Mouse (Mus musculus): ENCODE measurements at regions not wholly inside any gene's neighbourhood (a gene's known extent, or its start where the extent isn't known, plus 50 kb on each side); places are given as distances from the start of the nearest gene placed in this dataset.

DNA sequence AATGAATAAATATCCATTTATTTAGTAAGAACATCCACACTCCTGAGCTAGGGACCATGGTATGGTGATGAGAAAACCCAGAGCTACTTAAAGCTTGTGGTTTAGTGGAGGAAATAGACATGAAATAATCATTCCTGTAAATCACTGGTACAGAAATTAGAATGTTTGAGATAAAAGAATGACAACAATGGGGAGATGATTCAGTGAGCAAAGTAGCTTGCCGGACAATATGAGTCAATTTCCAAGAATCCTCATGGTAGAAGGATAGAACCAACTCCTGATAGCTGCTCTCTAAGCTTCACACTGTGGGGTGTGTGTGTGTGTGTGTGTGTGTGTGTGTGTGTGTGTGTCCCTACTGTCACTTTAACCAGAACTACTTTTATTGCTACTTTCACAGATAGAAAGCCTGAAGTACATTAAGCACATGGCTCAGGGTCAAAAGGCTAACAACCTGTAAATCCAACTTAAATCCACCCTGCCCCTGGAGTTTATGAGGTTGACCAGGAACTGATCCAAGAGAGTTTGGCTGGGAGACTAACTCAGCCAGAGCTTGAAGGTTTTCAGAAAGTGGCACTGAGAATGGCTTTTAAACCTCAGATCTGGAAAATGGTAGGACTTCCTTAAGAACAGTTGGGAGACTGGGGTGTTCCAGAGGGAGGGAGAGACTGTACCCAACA is 336.9 kb upstream of the Gcfc2 start:
- DNase-seq (ENCODE audit: low spot score) = no peak

DNA sequence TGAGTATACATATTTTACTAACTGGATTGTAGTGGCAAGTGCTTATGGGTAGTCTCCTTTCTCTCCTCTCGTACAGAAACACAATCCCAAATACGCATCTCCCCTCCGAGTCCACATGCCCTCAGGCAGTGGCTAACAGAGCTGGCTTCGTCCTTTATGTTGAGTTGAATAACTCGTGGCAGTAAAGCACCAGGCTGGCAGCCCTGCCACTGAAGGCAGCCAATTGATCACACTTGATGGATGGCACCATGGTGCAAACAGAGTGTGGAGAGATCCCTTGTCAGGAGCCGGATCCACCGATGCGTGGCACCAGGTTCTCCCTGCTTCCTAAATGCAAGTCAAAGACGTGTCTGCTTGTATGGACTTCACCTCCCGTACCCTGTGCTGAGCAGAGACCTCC is 333.7 kb upstream of the Gcfc2 start:
- no peak for DNase-seq (ENCODE audit: low spot score)

DNA sequence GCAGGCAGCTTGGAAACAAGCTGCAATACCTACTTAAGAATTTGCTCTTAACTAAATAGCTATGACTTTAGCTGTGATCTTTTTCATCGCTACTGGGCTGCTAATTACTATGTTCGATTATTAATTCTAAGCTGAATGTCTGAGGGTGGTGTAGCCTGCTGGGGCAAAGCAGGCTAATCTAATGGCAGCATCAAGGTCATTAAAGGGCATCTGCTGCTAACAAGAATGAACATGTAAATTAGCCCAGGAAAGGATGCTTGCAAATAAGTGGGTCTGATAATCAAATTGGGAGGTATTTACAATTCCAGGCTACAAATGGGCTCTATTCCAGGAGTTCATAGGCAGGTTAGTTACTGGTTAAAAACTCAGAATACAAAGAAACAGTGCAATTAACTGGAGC is 327.5 kb upstream of the Gcfc2 start:
- DNase-seq (ENCODE audit: low spot score) = no peak

DNA sequence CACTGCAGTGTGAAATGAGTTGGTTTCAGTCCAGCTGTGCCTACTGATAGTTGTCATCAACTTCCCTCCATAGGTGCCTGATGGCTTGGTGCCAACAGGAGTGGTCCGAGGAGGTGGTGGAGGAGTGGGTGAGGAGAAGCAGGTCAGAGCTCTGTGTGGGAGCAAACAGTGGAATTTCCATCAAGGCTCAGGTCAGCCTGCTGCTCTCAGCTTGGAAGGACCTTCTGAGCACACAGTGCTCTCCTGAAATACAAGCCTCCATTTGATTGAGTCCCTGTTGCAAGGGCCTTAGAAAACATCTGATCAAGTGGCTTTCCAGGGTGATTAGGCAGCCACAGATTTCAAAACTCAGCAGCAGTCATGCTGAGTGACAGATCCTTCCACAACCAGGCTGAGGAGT is 314.8 kb upstream of the Gcfc2 start:
- DNase-seq (ENCODE audit: low spot score) = no peak

DNA sequence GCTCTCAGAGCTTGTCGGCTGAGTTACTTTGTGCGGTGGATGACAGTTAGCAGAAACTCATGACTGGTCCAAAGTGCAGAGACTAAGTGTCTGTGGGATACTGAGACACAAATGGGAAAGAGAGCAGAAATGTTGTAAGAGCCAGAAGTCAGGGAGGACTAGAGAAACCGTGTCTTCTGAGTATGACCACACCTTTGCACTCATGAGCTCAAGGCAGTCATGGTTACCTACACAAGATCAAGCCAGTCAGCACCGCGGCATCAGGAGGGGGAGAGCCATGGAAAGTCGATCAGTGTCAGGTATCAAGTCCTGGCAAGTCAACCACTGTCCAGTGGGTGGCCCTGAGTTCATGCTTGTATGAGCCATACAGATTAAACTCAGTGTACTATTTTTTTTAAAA is 311.5 kb upstream of the Gcfc2 start:
- DNase-seq (ENCODE audit: low spot score) = no peak

DNA sequence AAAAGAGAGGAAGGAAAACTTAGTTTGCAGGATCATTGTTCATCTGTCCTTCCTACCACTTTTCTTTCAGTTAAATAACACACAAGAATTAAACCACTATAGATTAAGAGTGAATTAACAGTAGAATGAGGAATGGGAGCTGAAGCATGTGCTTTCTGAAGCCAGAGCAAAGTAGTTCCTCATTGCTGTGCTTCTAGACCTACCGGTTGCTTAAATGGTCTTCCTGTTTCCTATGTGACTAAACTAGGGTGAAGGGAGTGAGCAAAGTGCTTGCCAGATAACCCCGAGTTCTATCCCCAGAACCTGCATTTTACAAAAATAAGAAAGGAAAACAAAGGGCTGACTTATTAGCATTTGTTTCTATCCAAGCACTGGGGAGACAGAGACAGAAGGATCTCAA is 305.5 kb upstream of the Gcfc2 start:
- DNase-seq (ENCODE audit: low spot score) = no peak

DNA sequence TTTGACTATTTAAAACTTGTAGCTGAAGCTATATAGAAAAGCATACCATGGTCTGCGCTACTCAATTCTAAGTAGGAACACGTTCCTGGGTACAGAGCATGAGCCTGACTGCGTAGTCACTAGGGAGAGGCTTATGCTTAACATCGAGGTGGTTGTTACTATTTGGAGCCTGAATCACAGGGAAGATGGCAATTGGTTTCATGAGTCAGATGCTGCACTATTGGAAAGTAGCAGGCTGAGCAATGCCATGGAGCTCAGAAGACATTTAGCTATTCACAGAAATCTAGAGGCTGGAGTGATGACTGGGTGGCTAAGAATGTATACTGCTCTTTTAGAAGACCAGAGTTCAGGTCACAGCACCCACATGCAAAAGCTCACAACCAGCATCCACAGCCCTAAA is 302.4 kb upstream of the Gcfc2 start:
- DNase-seq (ENCODE audit: low spot score) = no peak

DNA sequence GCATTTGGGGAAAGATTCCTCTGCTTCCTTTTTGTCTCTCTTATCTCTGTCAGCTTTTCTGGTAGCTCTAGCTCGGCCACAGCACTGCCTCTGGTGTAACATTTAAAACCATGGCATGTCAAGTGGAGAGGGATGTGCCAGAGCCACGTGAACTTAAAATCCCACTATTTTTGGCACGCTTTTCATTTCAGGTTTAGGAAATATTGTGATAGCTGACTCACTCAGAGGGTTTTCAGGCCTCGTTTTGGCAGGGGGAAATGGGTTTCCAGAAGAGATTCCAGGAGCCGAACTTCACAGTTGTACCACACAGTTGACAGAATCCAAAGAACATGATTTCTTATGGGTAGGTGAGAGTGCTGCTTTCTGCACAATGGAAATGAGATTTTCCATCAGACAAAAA is 300.8 kb upstream of the Gcfc2 start:
- DNase-seq (ENCODE audit: low spot score) = no peak

DNA sequence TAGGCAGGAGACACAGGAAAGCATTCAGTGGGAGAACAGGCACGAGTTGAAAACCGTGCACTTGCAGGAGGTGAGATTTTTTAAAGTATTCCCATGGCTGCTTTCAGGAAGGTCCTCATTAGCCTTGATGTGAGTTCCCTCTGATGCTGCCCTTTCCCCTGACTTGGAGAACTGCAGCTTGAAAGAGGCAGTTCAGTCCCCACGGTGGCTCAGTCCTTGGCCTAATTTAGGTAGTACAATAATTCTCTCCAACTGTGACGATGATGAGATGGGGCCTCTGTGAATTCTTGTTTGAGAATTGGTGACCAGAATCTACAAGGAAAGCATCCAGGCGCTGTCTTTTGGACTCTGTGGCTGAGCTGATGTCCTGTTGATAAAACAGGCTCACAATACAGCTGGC is 298.5 kb upstream of the Gcfc2 start:
- DNase-seq (ENCODE audit: low spot score) = no peak

DNA sequence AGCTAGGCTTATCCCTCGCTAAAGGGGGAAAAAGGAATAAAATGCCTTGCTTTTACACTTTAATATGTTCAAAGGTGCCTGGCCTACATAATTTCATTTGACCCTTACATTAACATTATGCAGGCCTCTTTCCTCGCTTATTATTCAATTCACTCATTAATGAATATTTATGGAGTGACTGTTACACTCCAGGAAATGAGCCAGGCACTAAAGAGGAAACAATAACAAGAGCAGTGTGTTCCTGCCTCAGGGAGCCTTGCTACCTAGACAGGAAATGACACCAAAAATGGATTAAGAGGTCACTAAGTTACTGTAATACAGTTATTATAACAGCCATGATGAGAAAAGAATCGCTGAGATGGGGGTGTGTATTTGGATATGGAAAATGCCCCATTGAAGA is 289.9 kb upstream of the Gcfc2 start:
- DNase-seq (ENCODE audit: low spot score) = no peak

DNA sequence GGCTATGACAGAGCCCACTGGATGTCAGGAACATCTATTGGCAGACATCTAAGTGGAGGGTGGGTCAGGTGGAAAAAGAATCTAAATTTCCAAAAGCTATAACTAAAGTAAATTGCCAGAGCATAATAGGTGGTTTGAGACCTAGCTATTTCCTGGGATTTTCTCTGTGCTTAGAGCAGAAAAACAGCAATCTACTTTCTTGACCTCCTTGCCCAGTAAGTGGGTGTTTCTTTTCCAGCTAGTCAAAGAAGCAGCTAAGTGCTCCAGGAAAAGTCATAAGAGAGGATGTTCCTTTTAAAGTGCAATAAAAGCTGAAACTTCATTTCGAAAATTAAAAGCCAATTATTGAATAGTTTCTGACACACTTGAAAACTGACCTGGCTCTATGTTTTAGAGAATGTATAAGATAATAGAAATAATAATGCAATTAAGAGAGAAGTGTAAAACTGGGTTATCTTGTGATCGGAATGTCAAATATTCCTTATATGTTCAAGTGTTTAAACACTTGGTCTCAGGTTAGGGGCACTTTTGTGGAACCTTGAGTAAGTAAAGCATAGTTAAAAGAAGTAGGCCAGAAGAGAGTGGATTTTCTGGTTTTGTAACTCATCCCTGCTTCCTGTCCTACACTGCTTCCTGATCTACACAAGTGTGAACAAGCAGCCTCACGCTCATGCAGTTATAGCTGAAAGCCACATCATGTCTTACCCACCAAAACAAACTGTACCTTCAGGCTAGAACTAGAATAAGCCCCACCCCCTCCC is 275.7 kb upstream of the Gcfc2 start:
- DNase-seq (ENCODE audit: low spot score) = no peak

DNA sequence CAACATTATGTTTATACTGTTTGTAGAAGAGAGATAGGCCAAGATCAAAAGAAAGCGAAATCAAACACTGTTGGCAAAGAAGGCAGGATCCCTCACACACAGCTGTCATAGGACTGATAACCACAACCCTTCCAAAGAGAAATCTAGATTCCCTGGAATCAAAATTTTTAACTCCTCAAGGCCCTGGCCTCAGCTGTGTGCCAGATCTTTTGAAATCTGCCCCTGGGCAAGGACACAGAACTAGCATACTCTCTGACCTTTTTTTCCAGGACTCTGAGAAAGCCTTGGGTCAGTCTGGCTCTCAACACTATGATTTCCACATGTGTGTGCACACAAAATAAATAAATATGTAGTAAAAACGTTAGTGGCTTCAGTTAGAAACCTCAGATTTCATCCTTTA is 271.6 kb upstream of the Gcfc2 start:
- DNase-seq (ENCODE audit: low spot score) = peak; percentile 13

DNA sequence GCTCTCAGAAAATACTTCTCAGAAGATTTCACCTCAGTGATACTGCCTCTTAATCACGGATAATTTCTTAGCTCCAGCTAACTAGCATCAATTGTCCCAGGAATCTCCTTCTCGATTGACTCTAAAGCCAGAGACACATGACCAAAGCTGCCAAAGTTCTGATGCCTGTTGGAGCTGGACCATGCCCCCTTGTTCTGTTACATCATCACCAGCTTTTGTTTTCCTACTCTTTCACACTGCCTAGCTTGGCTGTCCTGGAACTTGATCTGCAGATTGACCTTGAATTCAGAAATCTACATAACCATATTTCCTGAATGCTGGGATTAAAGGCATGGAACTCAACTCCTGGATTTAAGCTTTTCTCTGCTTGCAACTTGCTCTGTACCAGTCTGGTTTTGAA is 268.3 kb upstream of the Gcfc2 start:
- no peak for DNase-seq (ENCODE audit: low spot score)

DNA sequence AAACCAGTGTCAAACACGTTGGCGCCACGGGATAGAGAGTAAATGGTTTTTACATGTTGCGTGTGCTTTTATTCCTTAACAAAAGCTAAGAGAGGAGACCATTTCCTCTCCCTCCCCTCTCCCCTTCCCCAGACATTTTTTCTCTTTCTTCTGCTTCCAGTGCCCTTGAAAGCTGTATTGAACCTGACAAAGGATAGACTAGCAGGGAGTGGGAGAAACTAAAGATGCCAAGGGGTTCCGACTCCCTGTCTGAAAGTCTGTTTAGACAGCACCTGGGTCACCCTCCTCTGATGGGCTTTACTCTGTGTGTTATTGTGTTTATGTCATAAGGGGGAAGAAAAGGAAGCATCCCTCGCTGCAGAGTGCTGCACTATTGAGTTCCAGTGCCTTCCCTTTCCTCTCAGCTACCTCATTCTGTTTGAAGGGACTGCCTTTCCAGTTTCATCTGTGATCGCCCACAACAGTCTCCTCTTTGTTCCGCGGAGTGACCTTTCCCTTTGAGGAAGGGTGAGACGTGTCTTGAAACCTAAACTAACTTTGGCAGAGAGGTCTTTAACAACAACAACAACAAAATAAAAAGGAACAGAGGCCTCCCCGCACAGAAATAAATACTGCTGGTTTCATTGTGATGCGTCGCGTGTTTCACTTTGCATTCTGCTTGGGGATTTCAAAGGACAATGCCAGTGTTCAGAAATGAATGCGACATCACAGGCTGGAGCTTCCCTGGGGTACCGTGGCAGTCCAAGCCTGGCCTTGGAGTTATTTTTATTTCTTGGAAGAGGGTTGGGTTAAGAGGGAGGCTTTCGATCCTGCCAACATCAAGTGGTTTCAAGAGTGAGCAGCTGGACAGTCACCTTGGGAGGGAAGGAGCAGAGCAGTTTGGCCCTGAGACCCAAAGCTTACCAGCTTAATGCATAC is 262.7 kb upstream of the Gcfc2 start:
- peak; percentile 17 for DNase-seq (ENCODE audit: low spot score)

DNA sequence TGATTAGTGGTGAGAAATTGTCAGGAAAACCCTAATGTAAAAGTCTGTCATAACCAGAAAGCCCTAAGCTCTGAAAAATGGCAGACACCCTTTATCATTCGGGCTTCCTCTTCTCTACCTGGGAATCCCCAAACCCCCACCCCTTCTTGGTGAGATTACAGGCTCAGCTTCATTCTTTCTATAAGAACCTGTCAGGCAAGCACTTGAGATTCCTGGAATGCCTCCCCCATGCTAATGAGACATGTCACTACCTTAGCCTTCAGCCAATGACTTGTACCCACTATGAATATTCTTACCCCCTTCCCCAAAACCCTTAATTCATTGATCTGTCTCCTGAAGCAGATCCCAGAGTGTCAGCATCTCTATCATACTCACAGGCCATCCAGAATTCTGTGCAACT is 254.5 kb upstream of the Gcfc2 start:
- DNase-seq (ENCODE audit: low spot score) = no peak

DNA sequence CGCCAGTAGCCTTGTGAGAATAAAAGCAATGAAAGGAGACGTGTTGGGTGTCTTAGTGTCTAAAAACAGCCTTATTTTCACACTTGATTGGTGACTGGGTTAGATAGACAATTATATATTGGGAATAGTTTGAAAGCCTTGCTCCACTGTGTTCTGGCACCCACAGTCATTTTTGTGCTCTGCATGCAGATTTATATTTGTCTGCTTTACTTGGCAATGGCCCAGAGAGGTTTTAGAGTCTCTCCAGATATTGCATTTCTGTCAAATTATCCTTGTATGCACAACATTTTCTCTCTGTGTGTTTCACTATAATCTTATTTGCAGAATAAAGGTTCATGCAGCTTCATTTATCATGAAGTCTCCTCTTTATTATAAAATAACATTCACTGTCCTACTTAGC is 250.2 kb upstream of the Gcfc2 start:
- no peak for DNase-seq (ENCODE audit: low spot score)

DNA sequence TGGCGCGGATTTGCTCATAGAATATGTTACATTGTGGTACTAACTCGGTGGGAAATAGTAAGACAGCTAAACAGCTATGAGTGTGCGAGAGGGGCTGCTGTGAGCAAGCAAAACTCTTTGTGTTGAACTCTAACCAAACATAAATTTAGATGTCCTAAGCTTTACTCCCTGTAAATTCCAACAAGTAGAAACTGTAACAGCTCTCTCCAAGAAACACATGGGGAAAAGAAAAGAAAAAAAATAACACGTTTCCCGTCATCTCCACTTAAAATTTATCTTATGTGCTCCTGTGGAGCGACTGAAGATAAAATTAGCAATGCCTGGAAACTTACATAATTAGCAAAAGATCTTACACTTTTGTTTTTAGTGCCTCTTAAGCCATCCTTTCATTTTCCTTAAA is 226.2 kb upstream of the Gcfc2 start:
- DNase-seq (ENCODE audit: low spot score) = no peak

DNA sequence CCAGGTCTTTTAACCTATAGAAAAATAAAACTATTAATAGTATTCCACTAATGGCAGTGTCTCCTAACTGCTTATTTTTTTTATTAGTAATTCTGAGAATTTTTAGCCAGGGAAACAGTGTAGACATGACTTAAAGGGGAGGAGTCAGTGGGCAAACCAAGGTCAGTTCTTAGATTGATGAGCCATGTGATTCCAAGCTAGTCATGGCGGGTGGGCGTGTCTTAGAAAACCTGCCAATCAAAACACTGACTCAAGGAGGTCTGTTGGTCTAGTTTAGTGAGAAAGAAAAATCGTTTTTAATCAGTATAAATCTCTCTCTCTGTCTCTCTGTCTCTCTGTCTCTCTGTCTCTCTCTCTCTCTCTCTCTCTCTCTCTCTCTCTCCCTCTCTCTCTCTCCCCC is 225.3 kb upstream of the Gcfc2 start:
- DNase-seq (ENCODE audit: low spot score) = no peak

DNA sequence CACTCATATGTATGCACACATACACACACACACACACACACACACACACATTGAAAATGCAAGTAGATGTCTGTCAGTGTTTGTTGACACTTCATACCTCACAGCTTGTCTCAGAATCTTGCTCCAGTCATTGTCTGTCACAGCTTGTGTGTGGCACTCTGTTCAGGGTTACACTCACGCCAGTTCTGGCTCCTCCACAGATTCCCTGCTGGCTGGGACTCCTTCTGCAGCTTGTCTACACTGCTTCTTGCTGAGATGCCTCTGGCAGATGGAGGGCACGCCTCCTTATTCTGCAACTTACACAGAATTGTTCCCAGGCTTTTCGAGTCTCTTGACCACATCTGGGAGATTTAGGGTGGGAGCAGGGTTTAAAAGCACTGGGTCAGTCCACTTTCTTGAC is 208.6 kb upstream of the Gcfc2 start:
- no peak for DNase-seq (ENCODE audit: low spot score)

DNA sequence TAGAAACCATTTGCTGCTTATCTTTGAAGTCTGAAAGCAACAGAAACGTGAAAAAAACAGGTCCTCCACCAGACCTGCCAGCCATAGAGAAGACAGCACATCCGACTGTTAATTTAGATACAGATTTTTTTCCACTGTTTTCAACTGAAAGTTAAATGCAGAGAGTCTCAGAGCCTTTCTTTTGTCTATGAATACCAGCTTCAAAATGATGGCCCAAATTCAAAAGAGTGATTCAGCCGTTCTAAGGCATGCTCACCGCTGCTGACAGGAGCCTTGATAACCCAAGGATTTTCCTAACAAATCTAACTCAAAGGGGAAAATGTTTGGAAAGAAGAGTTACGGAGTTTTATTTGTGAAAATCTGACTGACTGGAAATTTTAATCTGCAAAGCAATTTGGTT is 207.1 kb upstream of the Gcfc2 start:
- DNase-seq (ENCODE audit: low spot score) = no peak

DNA sequence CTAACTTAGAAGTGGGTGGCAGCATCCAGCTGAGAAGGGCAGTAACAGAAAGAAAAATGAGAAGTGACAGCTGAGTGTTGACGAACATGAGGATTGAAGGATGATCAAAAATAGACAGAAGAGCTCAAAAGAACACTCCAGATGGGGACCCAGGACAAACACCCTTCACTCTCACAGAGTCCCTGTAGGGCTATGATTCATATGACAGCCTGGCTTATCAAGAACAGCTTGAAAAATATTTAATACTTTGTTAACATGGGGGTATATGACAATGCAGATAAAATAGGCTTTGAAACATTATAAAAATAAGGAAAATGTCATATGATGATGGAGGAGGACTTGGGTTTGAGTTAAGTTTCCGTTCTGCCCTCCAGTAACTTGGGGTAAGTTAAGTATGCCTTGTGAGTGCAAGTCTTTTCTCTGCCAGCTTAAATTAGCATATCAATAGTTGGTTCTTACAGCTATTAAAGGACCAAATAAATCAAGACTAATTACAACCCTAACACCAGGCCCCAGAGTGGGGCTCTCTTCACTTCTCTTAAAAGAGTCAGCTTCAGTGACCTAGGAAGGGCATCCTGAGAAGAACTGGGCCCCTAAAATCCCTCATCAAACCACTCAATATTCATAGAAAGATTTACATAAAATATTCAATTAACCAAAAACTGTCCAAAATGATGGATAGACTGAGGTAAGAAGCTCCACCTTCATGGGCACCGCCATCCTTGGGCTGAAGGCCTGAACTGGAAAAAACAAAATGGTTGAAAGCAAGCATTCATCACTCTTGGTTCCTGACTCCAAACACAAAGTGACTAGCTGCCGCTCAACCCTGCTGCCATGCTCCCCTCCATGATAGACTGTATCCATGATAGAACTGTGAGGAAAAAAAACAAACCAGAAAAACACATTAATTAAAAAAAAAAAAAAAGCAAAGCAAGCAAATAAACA is 198.6 kb upstream of the Gcfc2 start:
- DNase-seq (ENCODE audit: low spot score) = no peak

DNA sequence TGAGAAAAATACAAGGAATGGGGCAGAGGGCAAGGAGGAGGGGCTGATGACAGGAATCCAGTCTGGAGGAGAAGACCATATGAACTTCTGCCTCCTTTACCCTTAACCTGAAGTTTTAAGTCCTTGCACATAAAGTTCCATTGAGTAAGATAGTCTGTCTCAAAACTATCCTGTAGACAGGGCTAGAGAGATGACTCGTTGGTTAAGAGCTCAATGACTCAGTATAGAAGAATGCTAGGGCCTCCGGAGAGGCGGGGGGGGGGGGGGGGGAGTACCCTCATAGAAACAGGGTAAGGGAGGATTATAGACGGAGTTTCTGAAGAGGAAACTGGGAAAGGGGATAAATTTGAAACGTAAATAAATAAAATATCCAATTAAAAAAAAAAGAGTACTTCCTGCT is 191.8 kb upstream of the Gcfc2 start:
- DNase-seq (ENCODE audit: low spot score) = no peak

Measured in ovary, adult 18-20 months (tissue).